Mouse (Mus musculus) megakaryocyte, embryonic 14.5 days (primary cell): ENCODE data around the gene Zbtb46. TPM values are rescaled to one million over a fixed set of nuclear protein-coding genes. Genes with fewer than 3 reads are reported as not detected.

Source experiments
- H3K27me3 ChIP-seq: replicated peaks from 2 replicates; pipeline ENCODE3; 2012; ENCODE audit warnings: inconsistent platforms
- H3K36me3 ChIP-seq: replicated peaks from 2 replicates; pipeline ENCODE3; 2012; ENCODE audit warnings: low read length, inconsistent platforms, mixed read lengths
- H3K4me1 ChIP-seq: 2 replicates; pipeline ENCODE4 v1.6.1; 2012; ENCODE audit warnings: inconsistent platforms
- H3K4me3 ChIP-seq: replicated peaks from 2 replicates; pipeline ENCODE3; 2012; ENCODE audit warnings: moderate library complexity, mild to moderate bottlenecking, inconsistent platforms
- H3K9me3 ChIP-seq: 2 replicates; pipeline ENCODE4 v1.6.1; 2012; ENCODE audit warnings: inconsistent platforms
- FLI1 ChIP-seq: IDR thresholded peaks from 2 replicates; pipeline ENCODE4 v1.6.1; 2012; ENCODE audit warnings: low read length, inconsistent platforms, mixed read lengths
- GATA1 ChIP-seq: IDR thresholded peaks from 3 replicates; pipeline ENCODE4 v1.6.1; 2012; ENCODE audit warnings: mixed read lengths, low read length, inconsistent platforms, borderline replicate concordance
- polyA plus RNA-seq: library from polyadenylated mRNA; stranded (reverse); fragments of >175 nt; gene quantifications from 2 replicates; pipeline ENCODE4 v1.2.3, GENCODE M21; 2012; ENCODE audit warnings: low replicate concordance; ENCODE audit not compliant: insufficient read depth

Zbtb46 gene
- polyA plus RNA-seq, 1 experiment = 0.16 TPM

GRCm38 (mm10) chr2:181453274-181453673, 6.0 kb downstream of the Zbtb46 start:
- H3K4me3 ChIP-seq = no peak overlapping the region
- no peak for TF ChIP-seq FLI1
- no peak for TF ChIP-seq GATA1
- peaks cover 13% of the 10 kb centered on the region for H3K4me1 ChIP-seq
- peaks cover 14% of the 10 kb centered on the region for H3K9me3 ChIP-seq
- H3K27me3 ChIP-seq = peaks cover 80% of the 10 kb centered on the region
- H3K36me3 ChIP-seq = no peaks in the 10 kb centered on the region

- Histone ChIP-seq H3K9me3 (peaks cover 14% of the 10 kb centered on the region), H3K27me3 (peaks cover 78% of the 10 kb centered on the region), H3K36me3 (no peaks in the 10 kb centered on the region), H3K4me1 (peaks cover 7% of the 10 kb centered on the region), H3K4me3 (no peak overlapping the region)
- no peak for TF ChIP-seq FLI1
- no peak for TF ChIP-seq GATA1
Measured at GRCm38 (mm10) chr2:181452181-181452580, 7.0 kb downstream of the Zbtb46 start.

GRCm38 (mm10) chr2:181443016-181443415, 16.2 kb downstream of the Zbtb46 start:
- Histone ChIP-seq H3K4me1 (peaks cover 8% of the 10 kb centered on the region), H3K4me3 (no peak overlapping the region), H3K27me3 (peaks cover 81% of the 10 kb centered on the region), H3K36me3 (no peaks in the 10 kb centered on the region), H3K9me3 (no peaks in the 10 kb centered on the region)
- TF ChIP-seq FLI1 (no peak), GATA1 (no peak)

GRCm38 (mm10) chr2:181438176-181438575, 21.1 kb downstream of the Zbtb46 start:
- no peaks in the 10 kb centered on the region for H3K36me3 ChIP-seq
- no peaks in the 10 kb centered on the region for H3K9me3 ChIP-seq
- H3K4me1 ChIP-seq = peaks cover 15% of the 10 kb centered on the region
- TF ChIP-seq GATA1 = no peak
- no peak for TF ChIP-seq FLI1
- H3K27me3 ChIP-seq = peaks cover 77% of the 10 kb centered on the region
- no peak overlapping the region for H3K4me3 ChIP-seq

- Histone ChIP-seq H3K36me3 (no peaks in the 10 kb centered on the region), H3K9me3 (no peaks in the 10 kb centered on the region), H3K4me3 (no peak overlapping the region), H3K4me1 (peaks cover 10% of the 10 kb centered on the region; the same call in 1 of the 2 replicates), H3K27me3 (peaks cover 65% of the 10 kb centered on the region)
- TF ChIP-seq FLI1 = no peak
- no peak for TF ChIP-seq GATA1
Measured at GRCm38 (mm10) chr2:181436246-181436645, 23.0 kb downstream of the Zbtb46 start.

- peaks cover 17% of the 10 kb centered on the region for H3K36me3 ChIP-seq
- peaks cover 62% of the 10 kb centered on the region for H3K27me3 ChIP-seq
- H3K4me3 ChIP-seq = no peak overlapping the region
- TF ChIP-seq GATA1 = no peak
- no peak for TF ChIP-seq FLI1
- peaks cover 28% of the 10 kb centered on the region for H3K4me1 ChIP-seq
- no peaks in the 10 kb centered on the region for H3K9me3 ChIP-seq
Measured at GRCm38 (mm10) chr2:181423834-181424233, 35.4 kb downstream of the Zbtb46 start.

GRCm38 (mm10) chr2:181420903-181421638, 38.2 kb downstream of the Zbtb46 start:
- H3K4me1 ChIP-seq = peaks cover 29% of the 10 kb centered on the region
- no peaks in the 10 kb centered on the region for H3K9me3 ChIP-seq
- H3K27me3 ChIP-seq = peaks cover 68% of the 10 kb centered on the region
- TF ChIP-seq GATA1 (no peak), FLI1 (no peak)
- H3K36me3 ChIP-seq = peaks cover 17% of the 10 kb centered on the region
- H3K4me3 ChIP-seq = no peak overlapping the region

- Histone ChIP-seq H3K4me1 (peaks cover 34% of the 10 kb centered on the region), H3K4me3 (no peak overlapping the region), H3K36me3 (peaks cover 17% of the 10 kb centered on the region)
Measured at GRCm38 (mm10) chr2:181420426-181420825, 38.8 kb downstream of the Zbtb46 start.

GRCm38 (mm10) chr2:181419359-181419758, 39.9 kb downstream of the Zbtb46 start:
- no peak overlapping the region for H3K4me3 ChIP-seq
- TF ChIP-seq FLI1 (no peak), GATA1 (no peak)
- H3K9me3 ChIP-seq = no peaks in the 10 kb centered on the region
- peaks cover 65% of the 10 kb centered on the region for H3K27me3 ChIP-seq
- H3K36me3 ChIP-seq = peaks cover 17% of the 10 kb centered on the region
- peaks cover 32% of the 10 kb centered on the region for H3K4me1 ChIP-seq

More at GRCm38 (mm10) chr2:181420426-181420825, 38.8 kb downstream of the Zbtb46 start:
- Histone ChIP-seq H3K9me3 (no peaks in the 10 kb centered on the region), H3K27me3 (peaks cover 70% of the 10 kb centered on the region)
- TF ChIP-seq FLI1 (no peak), GATA1 (no peak)

GRCm38 (mm10) chr2:181415945-181416344, 43.3 kb downstream of the Zbtb46 start:
- H3K4me3 ChIP-seq = no peak overlapping the region
- no peaks in the 10 kb centered on the region for H3K9me3 ChIP-seq
- no peaks in the 10 kb centered on the region for H3K36me3 ChIP-seq
- H3K4me1 ChIP-seq = peaks cover 40% of the 10 kb centered on the region
- H3K27me3 ChIP-seq = peaks cover 46% of the 10 kb centered on the region
- TF ChIP-seq GATA1 = no peak
- no peak for TF ChIP-seq FLI1
